Mouse (Mus musculus): ENCODE measurements at regions not wholly inside any gene's neighbourhood (a gene's known extent, or its start where the extent isn't known, plus 50 kb on each side); places are given as distances from the start of the nearest gene placed in this dataset.

- Histone ChIP-seq H3K27ac (replicated peaks) (no peak overlapping the region), H3K4me3 (no peak overlapping the region), H3K4me2 (no peak overlapping the region), H3K9me3 (no peaks in the 10 kb centered on the region), H3K27me3 (replicated peaks) (0 out of 2 replicates have a peak, but pooled peaks cover 5% of the 10 kb centered on the region), H3K36me3 (no peaks in the 10 kb centered on the region), H3K9ac (no peak overlapping the region), H3K4me1 (no peaks in the 10 kb centered on the region)
- 76% methylated on average over 6 of the region's 6 CpGs for WGBS
- ATAC-seq (ENCODE audit: extremely low read depth, insufficient number of reproducible peaks, low FRiP score, low TSS enrichment) = no peak
Measured at GRCm38 (mm10) chr1:91630871-91631410, 90.6 kb downstream of the Asb1 start.

GRCm38 (mm10) chr1:91632906-91633493 lies 92.7 kb downstream of the Asb1 start:
- Histone ChIP-seq H3K4me1 (no peaks in the 10 kb centered on the region), H3K4me3 (no peak overlapping the region), H3K27me3 (replicated peaks) (0 out of 2 replicates have a peak, but pooled peaks cover 5% of the 10 kb centered on the region), H3K9me3 (no peaks in the 10 kb centered on the region), H3K27ac (replicated peaks) (no peak overlapping the region), H3K9ac (no peak overlapping the region), H3K4me2 (no peak overlapping the region), H3K36me3 (no peaks in the 10 kb centered on the region)
- ATAC-seq (ENCODE audit: extremely low read depth, insufficient number of reproducible peaks, low FRiP score, low TSS enrichment) = no peak; the same call in 1 of the 2 replicates
- WGBS = 81% methylated on average over 15 of the region's 15 CpGs

DNA sequence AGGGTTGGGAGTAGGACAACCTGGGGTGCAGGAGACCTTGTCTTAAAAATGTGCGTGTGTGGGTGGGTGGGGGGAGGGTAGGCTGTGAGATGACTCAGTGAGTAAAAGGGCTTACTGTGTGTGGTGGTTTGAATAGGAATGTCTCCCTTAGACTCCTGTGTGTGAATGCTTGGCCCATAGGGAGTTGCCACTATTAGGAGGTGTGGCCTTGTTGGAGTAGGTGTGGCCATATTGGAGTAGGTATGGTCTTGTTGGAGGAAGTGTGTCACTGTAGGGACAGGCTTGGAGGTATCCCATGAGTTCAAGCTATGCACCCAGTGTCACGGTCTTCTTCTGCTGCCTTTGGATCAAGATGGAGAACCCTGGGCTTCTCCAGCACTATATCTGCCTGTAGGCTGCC lies 96.2 kb downstream of the Asb1 start:
- H3K27me3 ChIP-seq (replicated peaks) = 0 out of 2 replicates have a peak, but pooled peaks cover 5% of the 10 kb centered on the region
- no peak overlapping the region for H3K4me3 ChIP-seq
- no peak for ATAC-seq (ENCODE audit: extremely low read depth, insufficient number of reproducible peaks, low FRiP score, low TSS enrichment)
- H3K4me1 ChIP-seq = no peaks in the 10 kb centered on the region
- no peak overlapping the region for H3K9ac ChIP-seq
- H3K36me3 ChIP-seq = no peaks in the 10 kb centered on the region
- H3K9me3 ChIP-seq = no peaks in the 10 kb centered on the region
- no peak overlapping the region for H3K27ac ChIP-seq (replicated peaks)
- 74% methylated on average over 2 of the region's 2 CpGs for WGBS
- H3K4me2 ChIP-seq = no peak overlapping the region

DNA sequence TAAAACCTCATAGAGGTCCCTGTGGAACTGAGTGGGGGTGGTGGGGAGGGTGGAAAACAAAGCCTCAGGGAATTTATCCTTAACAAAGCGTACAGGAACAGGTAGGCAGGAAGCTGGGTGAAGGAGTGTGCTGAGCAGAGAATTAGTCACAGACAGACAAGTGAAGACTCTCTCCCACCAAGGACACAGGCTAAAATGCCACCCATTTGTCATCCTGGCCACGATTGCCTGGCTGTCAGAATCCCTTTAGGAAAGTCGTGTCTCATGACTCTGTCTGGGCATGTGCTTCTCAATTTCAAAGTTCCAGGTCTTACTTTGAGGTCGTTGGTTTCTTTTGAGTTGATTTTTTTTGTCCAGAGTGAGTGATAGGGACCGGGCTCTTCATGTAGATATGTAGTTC lies 100.2 kb downstream of the Asb1 start:
- no peak overlapping the region for H3K27ac ChIP-seq (replicated peaks)
- no peak overlapping the region for H3K4me3 ChIP-seq
- H3K9me3 ChIP-seq = no peaks in the 10 kb centered on the region
- 61% methylated on average over 5 of the region's 5 CpGs for WGBS
- no peak for ATAC-seq (ENCODE audit: extremely low read depth, insufficient number of reproducible peaks, low FRiP score, low TSS enrichment)
- no peaks in the 10 kb centered on the region for H3K36me3 ChIP-seq
- no peaks in the 10 kb centered on the region for H3K4me1 ChIP-seq
- H3K4me2 ChIP-seq = no peak overlapping the region
- no peak overlapping the region for H3K9ac ChIP-seq
- H3K27me3 ChIP-seq (replicated peaks) = no peaks in the 10 kb centered on the region

- Histone ChIP-seq H3K27me3 (replicated peaks) (no peaks in the 10 kb centered on the region), H3K9ac (no peak overlapping the region), H3K9me3 (no peaks in the 10 kb centered on the region), H3K4me3 (no peak overlapping the region), H3K4me2 (no peak overlapping the region), H3K36me3 (no peaks in the 10 kb centered on the region), H3K27ac (replicated peaks) (no peak overlapping the region), H3K4me1 (no peaks in the 10 kb centered on the region)
- no peak for ATAC-seq (ENCODE audit: extremely low read depth, insufficient number of reproducible peaks, low FRiP score, low TSS enrichment)
- WGBS = 80% methylated on average over 15 of the region's 15 CpGs
Measured at GRCm38 (mm10) chr1:91658991-91659441, 118.7 kb downstream of the Asb1 start.

DNA sequence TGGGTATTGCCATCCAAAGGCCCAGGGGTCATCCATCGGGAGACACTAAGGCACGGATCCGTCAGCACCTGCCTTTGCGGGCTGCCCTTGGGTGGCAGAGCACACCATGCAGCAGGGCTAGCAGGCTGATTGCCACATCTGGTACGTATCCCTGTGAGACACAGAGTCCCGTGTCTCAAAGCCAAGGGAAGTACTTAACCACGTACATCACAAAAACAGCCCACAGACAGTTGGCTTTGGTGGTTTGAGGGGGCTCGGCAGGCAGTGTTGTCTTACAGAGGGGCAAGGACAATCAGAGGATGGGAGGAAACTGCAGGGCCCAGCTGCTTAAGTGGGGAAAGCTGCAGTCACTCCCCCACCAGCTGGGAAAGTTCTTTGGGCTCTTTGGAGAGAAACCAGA lies 119.1 kb downstream of the Asb1 start:
- Histone ChIP-seq H3K4me1 (no peaks in the 10 kb centered on the region), H3K9me3 (no peaks in the 10 kb centered on the region), H3K27me3 (replicated peaks) (no peaks in the 10 kb centered on the region), H3K4me2 (no peak overlapping the region), H3K27ac (replicated peaks) (no peak overlapping the region), H3K36me3 (no peaks in the 10 kb centered on the region), H3K9ac (no peak overlapping the region), H3K4me3 (no peak overlapping the region)
- WGBS = 72% methylated on average over 8 of the region's 8 CpGs
- ATAC-seq (ENCODE audit: extremely low read depth, insufficient number of reproducible peaks, low FRiP score, low TSS enrichment) = no peak

DNA sequence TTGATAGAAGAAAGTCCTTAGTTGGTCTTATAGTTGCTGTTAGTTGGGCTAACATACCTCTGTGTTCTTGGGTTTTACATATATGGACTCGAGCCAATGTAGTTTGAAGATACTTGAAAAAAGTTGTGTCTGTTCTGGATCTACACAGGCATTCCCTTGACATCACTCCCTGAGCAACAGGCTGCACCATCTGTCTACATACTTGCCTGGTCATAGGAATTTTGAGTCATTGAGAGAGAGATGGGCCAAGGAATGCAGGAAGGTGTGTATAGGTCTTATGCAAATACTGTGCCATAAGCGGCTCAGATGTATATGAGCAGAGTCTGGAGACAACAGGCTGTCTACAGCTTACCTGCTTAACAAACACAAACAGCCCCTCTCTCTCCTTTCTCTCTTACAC lies 122.9 kb downstream of the Asb1 start:
- no peaks in the 10 kb centered on the region for H3K9me3 ChIP-seq
- H3K9ac ChIP-seq = no peak overlapping the region
- H3K4me3 ChIP-seq = no peak overlapping the region
- no peak overlapping the region for H3K27ac ChIP-seq (replicated peaks)
- no peaks in the 10 kb centered on the region for H3K27me3 ChIP-seq (replicated peaks)
- WGBS = 79% methylated on average over 2 of the region's 2 CpGs
- H3K4me2 ChIP-seq = no peak overlapping the region
- no peak for ATAC-seq (ENCODE audit: extremely low read depth, insufficient number of reproducible peaks, low FRiP score, low TSS enrichment)
- no peaks in the 10 kb centered on the region for H3K36me3 ChIP-seq
- no peaks in the 10 kb centered on the region for H3K4me1 ChIP-seq

- no peaks in the 10 kb centered on the region for H3K9me3 ChIP-seq
- H3K36me3 ChIP-seq = no peaks in the 10 kb centered on the region
- no peak overlapping the region for H3K9ac ChIP-seq
- no peak for ATAC-seq (ENCODE audit: extremely low read depth, insufficient number of reproducible peaks, low FRiP score, low TSS enrichment)
- 54% methylated on average over 3 of the region's 12 CpGs for WGBS
- no peak overlapping the region for H3K27ac ChIP-seq (replicated peaks)
- H3K27me3 ChIP-seq (replicated peaks) = no peaks in the 10 kb centered on the region
- H3K4me2 ChIP-seq = no peak overlapping the region
- H3K4me3 ChIP-seq = no peak overlapping the region
- peaks cover 3% of the 10 kb centered on the region; the same call in 1 of the 2 replicates for H3K4me1 ChIP-seq
Measured at GRCm38 (mm10) chr1:91664622-91665021, 124.3 kb downstream of the Asb1 start.

- Histone ChIP-seq H3K9ac (no peak overlapping the region), H3K4me1 (peaks cover 3% of the 10 kb centered on the region; the same call in 1 of the 2 replicates), H3K4me3 (no peak overlapping the region), H3K36me3 (no peaks in the 10 kb centered on the region), H3K27ac (replicated peaks) (no peak overlapping the region), H3K4me2 (no peak overlapping the region), H3K27me3 (replicated peaks) (no peaks in the 10 kb centered on the region), H3K9me3 (no peaks in the 10 kb centered on the region)
- 63% methylated on average over 6 of the region's 6 CpGs for WGBS
- ATAC-seq (ENCODE audit: extremely low read depth, insufficient number of reproducible peaks, low FRiP score, low TSS enrichment) = no peak
Measured at GRCm38 (mm10) chr1:91668530-91668929, 128.2 kb downstream of the Asb1 start.

DNA sequence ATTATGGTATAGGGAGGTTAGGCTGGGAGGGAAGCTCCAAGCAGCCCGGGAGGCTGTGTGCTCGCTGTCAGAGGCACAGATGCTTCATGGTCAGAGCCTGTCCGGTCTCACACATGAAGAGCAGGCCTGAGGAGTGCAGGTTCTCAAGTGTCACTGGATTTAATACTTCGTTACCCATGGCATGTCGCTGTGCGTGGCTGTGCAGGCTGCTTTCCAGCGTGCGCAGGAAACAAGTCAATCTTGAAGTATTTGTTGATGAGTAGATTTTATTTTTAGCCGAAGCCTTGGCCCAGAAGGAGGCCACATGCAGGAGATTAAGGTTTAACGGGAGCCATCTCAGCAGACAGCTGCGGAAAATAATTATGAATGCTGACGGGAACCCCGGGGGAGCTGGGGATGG lies 130.3 kb upstream of the Twist2 start:
- H3K27ac ChIP-seq (replicated peaks) = no peak overlapping the region
- ATAC-seq (ENCODE audit: extremely low read depth, insufficient number of reproducible peaks, low FRiP score, low TSS enrichment) = no peak
- 44% methylated on average over 13 of the region's 13 CpGs for WGBS

DNA sequence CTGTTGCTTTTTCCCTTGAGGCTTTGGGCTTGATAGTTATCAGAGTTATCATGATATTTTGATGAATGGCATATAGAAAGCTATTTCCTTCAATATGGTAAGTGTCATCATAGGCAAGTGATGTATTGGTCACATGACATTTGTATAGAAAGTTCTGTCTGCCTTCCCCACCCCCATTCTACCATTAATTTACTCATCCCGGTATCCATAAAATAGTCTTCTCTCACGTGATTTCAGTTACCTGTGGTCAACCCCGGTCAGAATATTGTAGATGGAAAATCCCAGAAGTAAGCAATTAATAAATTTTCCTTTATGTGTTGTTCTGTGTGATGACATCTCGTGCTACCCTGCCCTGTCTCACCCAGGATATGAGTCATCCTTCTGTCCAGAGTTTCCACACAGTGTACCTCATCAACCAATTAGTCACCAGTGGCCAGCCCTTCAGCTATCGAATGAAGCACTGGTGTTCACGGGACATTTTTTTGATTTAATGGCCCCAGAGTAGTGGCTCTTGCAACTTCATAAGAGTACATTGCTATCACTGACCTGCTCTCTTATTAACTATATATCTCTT lies 127.1 kb upstream of the Twist2 start:
- WGBS = 74% methylated on average over 6 of the region's 6 CpGs

More for the DNA sequence above, 130.3 kb upstream of the Twist2 start:
- Histone ChIP-seq H3K4me2 (no peak overlapping the region), H3K9ac (no peak overlapping the region), H3K4me3 (no peak overlapping the region), H3K36me3 (no peaks in the 10 kb centered on the region), H3K9me3 (no peaks in the 10 kb centered on the region), H3K4me1 (peaks cover 3% of the 10 kb centered on the region; the same call in 1 of the 2 replicates), H3K27me3 (replicated peaks) (no peaks in the 10 kb centered on the region)

GRCm38 (mm10) chr1:91677062-91677461 lies 124.2 kb upstream of the Twist2 start:
- 62% methylated on average over 3 of the region's 3 CpGs for WGBS
- no peak for ATAC-seq (ENCODE audit: extremely low read depth, insufficient number of reproducible peaks, low FRiP score, low TSS enrichment)
- Histone ChIP-seq H3K9me3 (0 out of 2 replicates have a peak, but pooled peaks cover 4% of the 10 kb centered on the region), H3K4me3 (no peak overlapping the region), H3K4me2 (no peak overlapping the region), H3K27me3 (replicated peaks) (no peaks in the 10 kb centered on the region), H3K4me1 (no peaks in the 10 kb centered on the region), H3K9ac (no peak overlapping the region), H3K27ac (replicated peaks) (no peak overlapping the region), H3K36me3 (no peaks in the 10 kb centered on the region)

More for the DNA sequence above, 127.1 kb upstream of the Twist2 start:
- Histone ChIP-seq H3K27me3 (replicated peaks) (no peaks in the 10 kb centered on the region), H3K9ac (no peak overlapping the region), H3K4me2 (no peak overlapping the region), H3K9me3 (no peaks in the 10 kb centered on the region), H3K36me3 (no peaks in the 10 kb centered on the region), H3K4me1 (no peaks in the 10 kb centered on the region; the same call in 1 of the 2 replicates), H3K27ac (replicated peaks) (no peak overlapping the region), H3K4me3 (no peak overlapping the region)
- ATAC-seq (ENCODE audit: extremely low read depth, insufficient number of reproducible peaks, low FRiP score, low TSS enrichment) = no peak
